Mouse (Mus musculus): Measurements from ENCODE around the gene Zfp933.
"Not testable (repeated sequence)": the region's sequence is repeated elsewhere in the genome, so short reads cannot be mapped to it uniquely, and the experiment has no call there.

Zfp933 gene

GRCm38 (mm10) chr4:147850776-147851175, 2.6 kb upstream of the Zfp933 start:
- DNase-seq = no peak

- DNase-seq = no peak
Measured at GRCm38 (mm10) chr4:147848584-147848991, 422 bp upstream of the Zfp933 start.

- no peak for DNase-seq
Measured at GRCm38 (mm10) chr4:147842871-147843270, 5.3 kb downstream of the Zfp933 start.

- peak; percentile 30 for DNase-seq
Measured at GRCm38 (mm10) chr4:147839282-147839681, 8.9 kb downstream of the Zfp933 start.

GRCm38 (mm10) chr4:147824389-147824788, 23.8 kb downstream of the Zfp933 start:
- DNase-seq = no peak

DNA sequence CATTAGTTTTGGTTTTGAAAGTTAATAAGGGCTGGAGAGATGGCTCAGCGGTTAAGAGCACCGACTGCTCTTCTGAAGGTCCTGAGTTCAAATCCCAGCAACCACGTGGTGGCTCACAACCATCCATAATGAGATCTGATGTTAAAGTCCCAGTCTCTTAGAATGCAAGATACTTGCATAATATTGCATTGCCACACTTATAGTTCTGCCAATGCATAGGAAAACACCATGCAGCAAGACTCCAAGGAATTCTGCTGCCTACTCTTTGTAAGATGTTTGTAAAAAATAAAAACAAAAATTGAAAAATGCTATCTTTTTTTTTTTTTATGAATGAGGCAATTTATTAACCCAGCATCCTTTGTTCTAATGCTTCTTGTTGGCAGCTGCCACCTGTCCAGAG, 26.8 kb downstream of the Zfp933 start:
- not testable (repeated sequence) for DNase-seq

GRCm38 (mm10) chr4:147819659-147820058, 28.5 kb downstream of the Zfp933 start:
- DNase-seq = not testable (repeated sequence)

- DNase-seq = no peak
Measured at GRCm38 (mm10) chr4:147814592-147815167, 33.5 kb downstream of the Zfp933 start.

- DNase-seq = peak; percentile 29
Measured at GRCm38 (mm10) chr4:147813249-147813765, 34.9 kb downstream of the Zfp933 start.

DNA sequence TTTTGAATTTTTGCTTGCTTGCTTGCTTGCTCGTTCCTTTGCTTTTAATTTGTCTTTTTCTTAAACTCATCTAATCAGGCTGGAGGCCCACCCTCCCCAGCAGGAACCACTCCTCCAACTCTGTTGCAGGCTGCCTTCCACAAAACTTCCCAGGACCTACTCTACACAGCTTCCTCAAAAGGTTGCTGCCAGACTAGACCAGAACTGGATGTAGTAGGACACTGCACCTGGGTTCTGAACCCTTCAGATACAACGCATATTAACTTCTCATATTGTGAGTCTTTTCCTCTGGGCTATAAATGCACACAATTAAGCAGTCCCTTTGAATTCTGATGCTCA, 38.2 kb downstream of the Zfp933 start:
- not testable (repeated sequence) for DNase-seq

- peak; percentile 71 for DNase-seq
Measured at GRCm38 (mm10) chr4:147809292-147809965, 38.7 kb downstream of the Zfp933 start, which contains the start of gene Zfp984. TSS of gene Zfp984 (minus strand) at chr4:147809788.

- not testable (repeated sequence) for DNase-seq
Measured at GRCm38 (mm10) chr4:147808483-147808882, 39.7 kb downstream of the Zfp933 start.

DNA sequence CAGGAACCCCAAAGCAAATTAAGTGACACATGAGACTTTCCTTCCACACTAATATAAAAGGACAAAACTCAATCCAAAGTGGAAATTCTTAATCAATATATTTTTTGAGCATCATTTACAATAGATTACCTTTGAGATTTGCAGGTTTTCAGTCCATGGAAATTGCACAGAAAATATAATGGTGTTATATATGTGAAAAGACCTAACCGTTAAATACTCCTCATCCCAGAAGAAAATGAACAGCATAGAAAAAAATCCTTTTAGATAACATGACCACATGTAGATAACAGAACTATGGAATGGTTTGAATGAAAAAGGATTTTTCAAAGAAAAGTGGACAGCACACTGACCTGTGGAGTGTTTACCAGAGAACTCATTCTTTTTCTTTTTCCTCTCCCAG, 52.9 kb downstream of the Zfp933 start:
- DNase-seq = not testable (repeated sequence)

DNA sequence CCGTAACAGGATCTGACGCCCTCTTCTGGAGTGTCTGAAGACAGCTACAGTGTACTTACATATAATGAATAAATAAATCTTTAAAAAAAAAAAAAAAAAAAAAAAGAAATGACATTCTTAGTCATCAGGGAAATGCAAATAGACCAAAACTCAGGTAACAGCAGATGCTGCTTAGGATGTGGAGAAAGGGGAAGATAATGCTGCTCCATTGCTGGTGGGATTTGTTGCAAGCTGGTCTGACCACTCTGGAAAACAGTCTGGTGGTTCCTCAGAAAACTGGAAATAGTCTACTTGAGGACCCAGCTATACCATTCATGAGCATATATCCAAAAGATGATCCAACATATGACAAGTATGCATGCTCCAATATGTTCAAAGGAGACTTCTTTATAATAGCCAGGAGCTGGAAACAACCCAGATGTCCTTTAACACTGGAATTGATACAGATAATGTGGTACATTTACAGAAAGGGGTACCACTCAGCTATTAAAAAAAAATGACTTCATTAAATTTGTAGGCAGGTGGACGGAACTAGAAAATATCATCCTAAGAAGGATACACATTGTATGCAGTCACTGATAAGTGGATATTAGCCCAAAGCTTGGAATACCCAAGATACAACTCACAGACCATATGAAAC, 54.0 kb downstream of the Zfp933 start:
- DNase-seq = not testable (repeated sequence)

- DNase-seq = not testable (repeated sequence)
Measured at GRCm38 (mm10) chr4:147793390-147793916, 54.7 kb downstream of the Zfp933 start.

DNA sequence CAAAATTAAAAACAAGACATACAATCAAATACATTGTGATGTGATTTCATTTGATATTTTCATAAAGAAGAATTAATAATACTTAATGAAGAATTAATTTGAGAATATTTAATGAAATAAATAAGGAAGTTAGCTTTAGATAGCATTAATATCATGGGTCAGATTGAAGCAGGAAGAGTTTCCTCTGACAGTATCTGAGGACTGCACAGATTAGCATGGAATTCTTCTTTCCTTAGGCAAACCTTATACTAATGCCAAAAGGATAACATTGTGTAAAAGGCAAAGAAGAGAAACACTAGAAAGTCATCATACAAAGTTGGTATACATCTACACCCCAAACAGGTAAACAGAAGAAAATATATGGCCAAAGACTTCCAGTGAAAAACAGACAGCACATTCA, 56.4 kb downstream of the Zfp933 start:
- DNase-seq = not testable (repeated sequence)

Data from thymus, postnatal 14 days (tissue).